Mouse (Mus musculus): ENCODE measurements around the gene Mettl22.
A peak's percentile ranks its signal among the peaks of the same experiment; 100 is the strongest.

Gene Mettl22

GRCm38 (mm10) chr16:8512830-8513229, 42.2 kb downstream of the Mettl22 start:
- no peak for DNase-seq (ENCODE audit: low spot score in 2 of 2)

GRCm38 (mm10) chr16:8513236-8513906, 42.8 kb downstream of the Mettl22 start, which contains the start of gene Abat:
Gene Abat (plus strand): TSS chr16:8513429.
- DNase-seq (ENCODE audit: low spot score in 2 of 2), result peak; percentile 95 to 96

GRCm38 (mm10) chr16:8514180-8514579, 43.6 kb downstream of the Mettl22 start:
- peak in 1 of 2 experiments; percentile 32 for DNase-seq (ENCODE audit: low spot score in 2 of 2)

- DNase-seq (ENCODE audit: low spot score in 2 of 2), result no peak
Measured at GRCm38 (mm10) chr16:8520525-8520924, 49.9 kb downstream of the Mettl22 start.

DNA sequence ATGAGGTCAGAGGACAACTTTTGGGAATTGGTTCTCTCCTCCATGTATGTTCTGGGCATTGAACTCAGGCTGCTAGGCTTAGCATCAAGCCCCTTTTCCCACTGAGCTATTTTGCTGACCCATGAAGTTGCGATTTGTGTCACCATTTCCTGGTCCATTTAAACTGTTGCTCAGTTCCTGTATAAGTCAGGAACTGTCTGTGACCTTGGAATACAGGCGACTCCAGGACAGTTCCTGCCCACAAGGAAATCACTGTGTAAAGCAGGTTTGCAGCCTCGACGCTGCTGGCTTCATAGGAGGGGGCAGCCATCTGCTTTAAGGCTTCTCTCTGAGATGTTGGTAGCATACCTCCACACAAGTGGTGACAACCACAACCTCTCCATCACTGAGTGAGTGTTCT, 50.7 kb downstream of the Mettl22 start:
- DNase-seq (ENCODE audit: low spot score in 2 of 2), result no peak

DNA sequence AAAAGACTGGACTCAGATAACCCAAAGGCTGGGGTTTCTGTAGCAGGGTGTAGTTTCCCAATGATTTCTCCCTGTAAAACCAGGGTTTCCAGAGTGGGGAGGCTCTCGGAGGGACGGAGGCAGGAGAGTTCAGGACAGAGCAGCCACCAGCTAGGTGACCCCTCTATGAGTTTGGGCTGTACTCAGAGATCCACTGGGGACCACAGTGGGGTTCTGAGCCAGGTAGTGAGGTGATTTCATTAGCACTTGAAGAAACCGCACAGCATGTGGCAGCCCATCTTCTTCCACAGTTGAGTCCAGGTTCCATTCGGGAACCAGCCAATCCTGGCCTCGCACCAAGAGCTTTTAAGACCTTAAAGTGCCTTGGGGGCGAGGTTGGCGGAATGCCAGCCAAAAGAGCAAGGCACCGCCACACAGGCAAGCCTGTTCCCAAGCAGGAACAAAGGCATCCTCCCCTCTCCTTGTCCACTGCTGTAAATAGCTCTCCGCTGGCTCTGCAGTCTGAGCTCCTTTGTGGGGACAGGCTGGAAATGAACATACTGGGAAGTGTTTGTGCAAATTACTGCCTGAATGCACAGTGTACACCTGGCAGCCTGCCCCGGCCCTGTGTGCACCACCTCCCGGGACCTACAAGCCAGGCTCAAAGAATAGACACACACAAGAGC, 53.0 kb downstream of the Mettl22 start:
- peak; percentile 61 to 68 for DNase-seq (ENCODE audit: low spot score in 2 of 2)

DNA sequence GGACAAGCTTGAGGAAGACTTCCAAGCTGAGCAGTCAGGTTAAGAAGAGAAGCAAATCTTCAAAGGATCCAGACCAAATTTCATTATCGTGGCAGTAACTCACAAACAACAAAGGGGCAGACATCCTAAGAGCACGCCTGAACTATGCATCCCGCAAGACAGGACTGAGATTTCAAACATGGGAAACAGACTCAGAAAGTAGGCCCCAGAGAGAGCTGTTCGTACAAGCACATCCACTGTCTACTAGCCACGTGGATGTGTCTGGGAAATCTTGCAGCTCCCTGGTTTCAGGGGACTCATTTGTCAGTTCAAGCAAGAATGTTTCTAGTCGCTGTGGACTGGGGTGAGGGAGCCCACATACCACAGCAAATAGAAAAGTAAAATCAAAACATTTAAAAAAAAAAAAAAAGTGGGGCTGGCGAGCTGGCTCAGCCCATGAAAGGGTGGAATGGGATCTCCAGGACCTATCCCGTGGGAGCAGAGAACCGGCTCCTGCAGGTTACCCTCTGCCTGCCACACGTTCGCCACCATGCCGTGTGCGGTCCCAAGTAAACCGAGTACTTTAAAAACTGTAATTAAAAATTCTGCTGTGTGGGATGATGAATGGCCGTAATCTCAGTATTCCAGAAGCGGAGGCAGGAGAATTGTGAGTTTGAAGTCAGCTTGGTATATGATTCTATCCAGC, 53.7 kb downstream of the Mettl22 start:
- no peak for DNase-seq (ENCODE audit: low spot score in 2 of 2)

DNA sequence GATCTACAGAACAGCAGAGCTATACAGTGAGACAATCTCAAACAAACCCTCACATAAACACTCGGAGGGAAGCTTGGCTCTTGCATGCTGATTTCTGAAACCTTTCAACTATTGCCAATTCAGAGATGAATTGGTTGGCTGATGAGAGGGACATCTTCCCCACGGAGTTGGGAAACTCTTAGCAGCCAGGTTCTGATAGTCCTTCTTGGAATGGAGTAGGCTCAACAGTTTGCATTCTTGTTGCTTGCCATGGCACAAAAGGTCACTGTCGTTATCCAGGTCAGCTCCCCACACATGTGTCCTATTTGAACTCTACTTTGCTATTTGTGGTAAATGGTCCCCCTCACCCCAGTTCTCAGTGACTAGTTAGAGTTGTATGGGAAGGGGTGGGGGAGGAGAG, 54.7 kb downstream of the Mettl22 start:
- DNase-seq (ENCODE audit: low spot score in 2 of 2), result no peak

- DNase-seq (ENCODE audit: low spot score in 2 of 2), result no peak
Measured at GRCm38 (mm10) chr16:8525877-8526276, 55.3 kb downstream of the Mettl22 start.

DNA sequence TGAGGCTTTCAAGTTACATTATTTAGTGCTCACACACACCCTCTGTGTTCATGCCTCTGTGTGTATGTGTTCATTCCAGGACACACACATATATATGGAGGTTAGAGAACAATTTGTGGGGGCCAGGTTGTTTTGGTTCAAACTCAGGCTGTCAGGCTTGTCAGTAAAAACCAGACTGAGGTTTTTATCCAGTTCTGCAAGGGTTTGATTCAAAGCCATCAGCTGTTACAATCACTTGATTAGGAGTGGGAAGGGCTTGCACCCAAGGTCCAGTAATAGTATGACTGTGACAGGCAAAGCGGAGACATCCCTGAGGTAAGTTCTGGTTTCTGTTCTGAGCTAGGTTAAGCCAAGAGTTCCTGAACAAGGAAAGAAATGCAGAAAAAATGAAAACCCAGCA, 58.8 kb downstream of the Mettl22 start:
- DNase-seq (ENCODE audit: low spot score in 2 of 2), result no peak

GRCm38 (mm10) chr16:8530018-8530417, 59.4 kb downstream of the Mettl22 start:
- no peak for DNase-seq (ENCODE audit: low spot score in 2 of 2)

DNA sequence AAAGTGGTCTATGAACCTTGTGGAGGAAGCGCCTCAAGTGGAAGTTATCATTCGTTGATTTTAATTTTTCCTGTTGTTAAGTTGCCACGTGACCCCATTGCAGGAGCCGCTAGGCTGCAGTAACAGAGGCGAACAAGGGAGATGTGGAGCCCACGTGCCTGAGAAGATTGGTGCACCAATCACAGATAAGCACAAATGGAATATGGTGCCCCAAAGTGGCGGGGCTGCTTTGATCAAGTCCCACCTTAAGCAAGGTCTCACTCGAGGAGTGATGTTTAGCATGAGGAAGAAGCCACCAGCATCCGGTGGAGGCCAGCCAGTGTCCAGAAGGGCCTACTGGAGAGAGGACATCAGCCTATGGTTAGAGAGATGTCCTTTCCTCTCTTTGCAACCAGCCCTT, 61.9 kb downstream of the Mettl22 start:
- DNase-seq (ENCODE audit: low spot score in 2 of 2), result no peak

DNA sequence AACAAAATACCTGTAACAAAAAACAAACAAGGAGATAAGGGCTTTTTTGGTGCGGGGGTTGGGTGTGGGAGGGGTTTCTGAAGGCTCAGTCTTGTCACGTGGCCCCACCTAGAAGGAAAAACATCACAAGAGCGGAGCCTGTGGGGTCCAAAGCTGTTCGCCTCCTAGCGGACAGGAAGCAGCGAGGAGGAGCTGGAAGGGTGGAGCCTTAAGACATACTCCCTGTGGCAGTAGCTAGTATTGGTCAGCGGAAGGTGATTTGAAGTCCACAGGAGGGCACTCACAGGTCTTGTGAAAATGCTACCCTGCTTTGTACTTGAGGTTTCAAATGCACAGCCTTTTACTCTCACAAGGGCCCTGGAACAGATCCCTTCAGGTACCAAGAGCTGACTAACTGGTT, 62.3 kb downstream of the Mettl22 start:
- no peak for DNase-seq (ENCODE audit: low spot score in 2 of 2)

DNA sequence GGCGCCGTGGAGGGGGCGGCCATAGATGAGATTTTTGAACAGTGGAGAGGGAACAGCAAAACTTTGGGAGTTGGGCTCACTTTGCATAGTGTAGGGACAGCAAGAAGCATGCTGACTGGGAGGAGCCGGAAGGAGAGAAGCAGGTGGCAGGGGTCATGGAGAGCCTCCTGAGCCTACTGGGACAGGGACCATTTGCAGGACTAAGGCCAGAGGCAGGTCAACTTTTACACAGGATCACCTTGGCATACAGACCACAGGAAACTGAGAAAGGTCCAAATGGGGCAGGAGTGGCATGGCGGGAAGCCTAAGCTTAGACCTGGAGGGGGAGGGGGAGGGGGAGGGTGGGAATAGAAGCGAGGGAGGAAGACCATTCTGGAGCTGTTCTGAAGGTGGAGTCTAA, 62.9 kb downstream of the Mettl22 start:
- DNase-seq (ENCODE audit: low spot score in 2 of 2), result no peak

DNA sequence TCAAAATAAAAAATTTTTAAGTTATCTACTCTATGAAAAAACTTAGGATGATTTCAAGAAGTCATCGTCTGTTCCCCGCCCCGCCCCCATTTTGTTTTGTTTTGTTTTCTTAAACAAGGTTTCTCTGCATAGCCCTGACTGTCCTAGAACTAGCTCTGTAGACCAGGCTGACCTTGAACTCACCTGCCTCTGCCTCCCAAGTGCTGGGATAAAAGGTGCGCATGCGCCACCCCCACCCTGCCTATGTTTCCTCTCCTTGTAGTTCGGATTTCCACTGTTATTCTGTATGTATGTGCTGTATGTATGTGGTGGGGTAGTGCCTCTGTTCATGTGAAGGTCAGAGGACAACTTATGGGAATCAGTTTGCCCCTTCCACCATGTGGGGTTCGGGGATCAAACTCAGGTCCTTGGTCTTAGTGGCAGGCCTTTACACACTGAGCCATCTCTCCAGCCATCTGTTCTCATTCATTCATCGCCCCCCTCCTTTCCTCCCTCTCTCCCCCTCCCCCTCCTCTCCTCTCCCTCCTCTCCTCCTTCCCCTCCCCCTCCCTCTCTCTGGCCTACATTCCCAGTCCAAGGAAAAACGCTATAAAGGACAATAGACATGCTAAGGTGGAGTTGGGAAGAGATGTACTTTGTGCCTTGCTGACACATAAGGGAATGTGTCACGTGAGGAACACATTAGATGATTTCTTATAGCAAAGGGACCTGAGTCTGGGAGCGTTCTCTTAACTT, 64.0 kb downstream of the Mettl22 start:
- DNase-seq (ENCODE audit: low spot score in 2 of 2), result no peak

- no peak for DNase-seq (ENCODE audit: low spot score in 2 of 2)
Measured at GRCm38 (mm10) chr16:8535411-8535810, 64.8 kb downstream of the Mettl22 start.

- DNase-seq (ENCODE audit: low spot score in 2 of 2), result peak; percentile 58 to 68
Measured at GRCm38 (mm10) chr16:8539150-8539865, 68.7 kb downstream of the Mettl22 start.

Measured in frontal cortex, postnatal 10 days (tissue).